Mouse (Mus musculus) G1E-ER4 (cell line): Measurements from ENCODE around the gene Arhgdia. TPM values are rescaled to one million over a fixed set of nuclear protein-coding genes. Genes with fewer than 3 reads are reported as not detected.

ENCODE experiments used
- GATA1 ChIP-seq: IDR thresholded peaks from one replicate; pipeline ENCODE4 v1.8.0; 2012; ENCODE audit warnings: low read length, inconsistent platforms
- polyA plus RNA-seq: library from polyadenylated mRNA; stranded (reverse); fragments of >175 nt; gene quantifications from 2 replicates; pipeline ENCODE4 v1.2.3, GENCODE M21; 2012

Arhgdia gene
- polyA plus RNA-seq, 1 experiment, result 1,217 TPM

- no peak for TF ChIP-seq GATA1
Observed at GRCm38 (mm10) chr11:120574278-120574600, 7.2 kb downstream of the Arhgdia start.

GRCm38 (mm10) chr11:120573585-120574277, 7.7 kb downstream of the Arhgdia start:
- TF ChIP-seq GATA1, result no peak

- TF ChIP-seq GATA1, result no peak
Observed at GRCm38 (mm10) chr11:120572752-120573584, 8.5 kb downstream of the Arhgdia start, which contains the start of gene P4hb. Gene P4hb, minus strand, starts transcription at chr11:120573253.

DNA sequence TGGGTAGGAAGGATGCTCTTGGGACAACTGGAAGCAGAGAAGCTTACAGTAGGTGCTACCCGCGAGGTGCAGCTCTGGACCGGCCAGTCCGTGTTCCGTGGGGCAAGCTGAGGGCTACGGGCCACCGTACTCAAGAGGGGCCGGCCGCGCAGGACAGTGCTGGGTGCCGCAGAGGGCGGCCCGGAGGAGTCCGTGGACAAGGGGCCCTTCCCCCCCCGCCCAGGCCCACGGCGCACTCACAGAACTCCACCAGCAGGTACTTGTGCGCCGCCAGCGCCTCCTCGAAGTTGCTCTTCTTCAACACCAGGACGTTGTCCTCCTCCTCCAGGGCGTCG, 9.0 kb downstream of the Arhgdia start:
- no peak for TF ChIP-seq GATA1

GRCm38 (mm10) chr11:120571754-120572416, 9.5 kb downstream of the Arhgdia start:
- TF ChIP-seq GATA1, result no peak

GRCm38 (mm10) chr11:120571122-120571521, 10.3 kb downstream of the Arhgdia start:
- TF ChIP-seq GATA1, result no peak

DNA sequence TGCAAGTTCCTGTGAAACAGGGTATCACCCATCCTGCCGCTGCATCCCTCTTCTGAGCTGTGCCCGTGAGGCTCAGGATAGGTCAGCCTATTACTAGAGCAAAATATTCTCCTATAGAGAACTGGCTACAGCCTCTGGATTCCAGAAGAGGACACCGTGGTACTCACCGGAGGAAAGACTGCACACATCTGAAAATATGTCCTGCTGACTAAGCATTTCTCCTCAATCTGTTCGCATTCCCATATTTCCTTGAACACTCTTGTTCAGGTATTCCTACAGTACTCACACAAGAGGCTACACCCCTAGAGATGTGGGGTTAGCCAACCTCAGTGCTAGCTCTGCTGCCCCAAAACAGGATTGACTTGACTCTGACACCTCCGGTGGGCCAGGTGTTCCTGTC, 13.1 kb downstream of the Arhgdia start:
- no peak for TF ChIP-seq GATA1

DNA sequence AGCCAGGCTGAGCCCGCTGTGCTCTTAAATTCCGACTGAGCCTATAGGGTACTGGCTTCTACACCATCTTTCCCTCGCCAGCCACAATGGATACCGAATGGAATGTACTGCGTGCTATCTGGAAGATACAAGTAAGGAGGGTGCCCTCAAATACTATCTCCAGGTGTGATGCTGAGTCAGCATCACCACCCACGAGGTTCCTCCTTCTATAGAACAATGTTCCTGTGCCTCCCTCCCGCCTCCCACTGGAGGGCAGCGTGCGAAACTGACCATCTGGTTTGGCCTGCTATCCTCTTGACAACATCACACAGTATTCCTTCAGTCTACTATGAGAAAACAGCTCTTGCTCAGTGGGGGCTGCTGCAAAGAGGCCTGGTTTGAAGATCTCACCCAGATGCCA, 16.3 kb downstream of the Arhgdia start:
- TF ChIP-seq GATA1, result no peak

GRCm38 (mm10) chr11:120562949-120563348, 18.5 kb downstream of the Arhgdia start:
- no peak for TF ChIP-seq GATA1

DNA sequence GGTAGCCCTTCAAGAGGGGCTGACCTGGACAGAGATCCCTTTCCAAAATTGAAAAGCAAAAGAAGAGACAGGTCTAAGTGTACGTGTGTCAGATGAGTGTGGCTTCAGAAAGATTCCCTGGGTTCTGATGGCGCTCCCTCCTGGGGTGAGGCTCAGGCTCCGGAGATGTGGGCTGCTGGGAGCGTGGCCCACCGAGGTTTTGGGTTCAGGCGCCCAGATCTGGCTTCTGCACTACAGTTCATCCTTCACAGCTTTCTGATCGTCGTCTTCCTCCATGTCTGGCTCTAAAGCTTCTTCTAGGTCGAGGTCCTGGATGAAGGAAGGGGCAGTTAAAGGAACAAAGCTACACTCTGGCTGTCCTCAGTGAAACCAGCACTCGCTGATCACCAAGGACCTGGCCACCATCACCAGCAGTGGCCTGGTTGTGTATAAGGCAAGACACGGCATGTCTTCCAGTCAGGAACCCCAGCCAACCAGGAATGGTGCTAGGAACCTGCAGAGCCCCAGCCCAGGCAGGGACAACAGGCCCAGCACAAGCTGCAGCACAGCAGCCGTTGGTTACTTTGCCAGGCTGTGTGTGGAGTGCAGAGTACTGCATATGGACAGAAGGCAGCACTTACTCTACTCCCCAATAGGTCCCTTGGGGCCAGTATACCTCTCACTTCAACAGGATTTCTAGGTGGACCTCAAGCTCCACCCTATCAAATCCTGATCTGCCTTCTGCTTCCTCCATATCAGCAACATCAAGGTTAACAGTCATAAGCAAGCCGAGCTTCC, 20.3 kb downstream of the Arhgdia start:
- TF ChIP-seq GATA1, result no peak

- TF ChIP-seq GATA1, result no peak
Observed at GRCm38 (mm10) chr11:120555260-120555659, 26.2 kb downstream of the Arhgdia start.

- TF ChIP-seq GATA1, result no peak
Observed at GRCm38 (mm10) chr11:120554834-120555233, 26.6 kb downstream of the Arhgdia start.

- TF ChIP-seq GATA1, result no peak
Observed at GRCm38 (mm10) chr11:120552736-120553135, 28.7 kb downstream of the Arhgdia start.

DNA sequence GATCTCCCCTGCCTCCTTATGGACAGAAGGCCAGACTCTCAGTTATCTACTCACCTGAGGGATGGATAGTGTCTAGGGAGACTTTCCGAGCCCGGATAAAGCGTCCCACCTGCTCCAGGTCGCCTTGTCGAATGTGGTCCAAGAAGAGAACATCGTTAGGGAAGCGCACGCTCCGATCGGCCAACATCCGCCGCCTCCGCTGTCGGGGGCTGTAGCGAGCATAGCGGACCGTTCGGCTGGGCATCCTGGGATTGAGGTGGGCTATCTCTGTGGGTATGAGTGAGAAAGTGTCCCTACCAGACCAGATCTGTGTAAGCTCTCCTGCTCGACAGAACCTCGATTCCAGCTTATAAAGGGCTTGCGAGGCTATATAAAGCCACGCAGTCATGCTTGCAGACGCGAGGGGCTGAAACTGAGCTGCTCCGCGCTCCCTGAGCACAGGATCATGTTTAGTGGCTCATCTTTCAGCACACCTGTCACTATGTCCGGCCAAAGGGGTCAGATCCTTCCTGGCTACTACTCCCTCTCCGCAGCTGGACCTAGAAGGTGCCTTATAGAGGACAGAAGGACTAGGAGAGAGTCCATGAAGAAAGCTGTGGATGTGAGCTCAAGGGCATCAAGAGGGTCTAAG, 30.5 kb downstream of the Arhgdia start, which contains the start of gene Ppp1r27:
Gene Ppp1r27, minus strand, starts transcription at position 323 of the 631 bp plus-strand sequence.
- no peak for TF ChIP-seq GATA1
